Mouse (Mus musculus): ENCODE results near the gene Trdmt1. TPM values are rescaled to one million over a fixed set of nuclear protein-coding genes. Genes with fewer than 3 reads are reported as not detected.

Gene Trdmt1
- total RNA-seq, 2 experiments from 2014 or later, result 4.2 to 7.6 TPM

GRCm38 (mm10) chr2:13499196-13499595, 45.3 kb downstream of the Trdmt1 start:
- no peak for DNase-seq

- no peak for DNase-seq
Measured at GRCm38 (mm10) chr2:13496087-13496486, 48.4 kb downstream of the Trdmt1 start.

- DNase-seq, result no peak
Measured at GRCm38 (mm10) chr2:13492927-13493326, 51.5 kb downstream of the Trdmt1 start.

- DNase-seq, result no peak
Measured at GRCm38 (mm10) chr2:13491734-13492133, 52.7 kb downstream of the Trdmt1 start, which contains the start of gene Cubn. Gene Cubn (minus strand): TSS chr2:13491813.

- no peak for DNase-seq
Measured at GRCm38 (mm10) chr2:13490480-13490879, 54.0 kb downstream of the Trdmt1 start.

GRCm38 (mm10) chr2:13486470-13486869, 58.0 kb downstream of the Trdmt1 start:
- no peak for DNase-seq

- no peak for DNase-seq
Measured at GRCm38 (mm10) chr2:13484566-13484965, 59.9 kb downstream of the Trdmt1 start.

GRCm38 (mm10) chr2:13480744-13481143, 63.7 kb downstream of the Trdmt1 start:
- DNase-seq, result no peak

GRCm38 (mm10) chr2:13479165-13479564, 65.3 kb downstream of the Trdmt1 start:
- DNase-seq, result no peak

GRCm38 (mm10) chr2:13470108-13470507, 74.4 kb downstream of the Trdmt1 start:
- DNase-seq, result no peak

GRCm38 (mm10) chr2:13469641-13470040, 74.8 kb downstream of the Trdmt1 start:
- DNase-seq, result no peak

- DNase-seq, result no peak
Measured at GRCm38 (mm10) chr2:13466685-13467084, 77.8 kb downstream of the Trdmt1 start.

Other genes with a start within 250 kb of the Trdmt1 start
- gene Cubn, start 52.9 kb downstream of the Trdmt1 start, total RNA-seq (2021), result under 1 TPM; 0.14 to 0.20 TPM
- gene Vim, start 29.3 kb upstream of the Trdmt1 start, total RNA-seq (2021), result 100 to 1,000 TPM; 573 to 685 TPM
- gene St8sia6, start 249.4 kb upstream of the Trdmt1 start, total RNA-seq (2021), result under 1 TPM; 0.70 to 0.93 TPM

Measured in gastrocnemius, postnatal 10 days (tissue).